Mouse (Mus musculus): ENCODE data around the gene Fdps. TPM values are rescaled to one million over a fixed set of nuclear protein-coding genes. Genes with fewer than 3 reads are reported as not detected.

Fdps gene
- 247 and 278 TPM in 2 replicates for polyA plus RNA-seq (2014; fragmentation: Nextera tagmentation; extraction: Ambion mirVana)

GRCm38 (mm10) chr3:89101812-89102494 lies at the start of gene Fdps:
Gene Fdps (minus strand): TSS chr3:89101959.
- WGBS = under 1% methylated on average over 26 of the region's 26 CpGs
- Histone ChIP-seq H3K4me2 (replicated peaks; ENCODE audit: low read depth, low read length) (peak within 1 kb of the TSS; percentile 94), H3K27me3 (ENCODE audit: control insufficient read depth, insufficient read depth, low read length) (no peaks in the 10 kb centered on the region), H3K9me3 (ENCODE audit: control insufficient read depth, low read depth, low read length) (no peaks in the 10 kb centered on the region), H3K4me3 (ENCODE audit: low read depth, low read length) (peak within 1 kb of the TSS; percentile 71), H3K9ac (replicated peaks; ENCODE audit: low read depth, low read length) (peak within 1 kb of the TSS; percentile 58), H3K27ac (ENCODE audit: low read length) (peak within 1 kb of the TSS; percentile 67; the same call in 1 of the 2 replicates), H3K4me1 (ENCODE audit: control insufficient read depth, insufficient read depth, low read length) (peaks cover 16% of the 10 kb centered on the region), H3K36me3 (ENCODE audit: control insufficient read depth, insufficient read depth, low read length) (peaks cover 16% of the 10 kb centered on the region; the same call in 1 of the 2 replicates)
- ATAC-seq (ENCODE audit: insufficient number of reproducible peaks, insufficient read depth, low FRiP score, low read depth) = peak; percentile 99

GRCm38 (mm10) chr3:89148567-89148966 lies 46.8 kb upstream of the Fdps start:
- no peak overlapping the region for H3K4me2 ChIP-seq (replicated peaks; ENCODE audit: low read depth, low read length)
- no peak overlapping the region for H3K27ac ChIP-seq (ENCODE audit: low read length)
- no peak for ATAC-seq (ENCODE audit: insufficient number of reproducible peaks, insufficient read depth, low FRiP score, low read depth)
- H3K36me3 ChIP-seq (ENCODE audit: control insufficient read depth, insufficient read depth, low read length) = no peaks in the 10 kb centered on the region
- peaks cover 5% of the 10 kb centered on the region; the same call in 1 of the 2 replicates for H3K27me3 ChIP-seq (ENCODE audit: control insufficient read depth, insufficient read depth, low read length)
- no peaks in the 10 kb centered on the region for H3K9me3 ChIP-seq (ENCODE audit: control insufficient read depth, low read depth, low read length)
- H3K4me3 ChIP-seq (ENCODE audit: low read depth, low read length) = no peak overlapping the region
- H3K9ac ChIP-seq (replicated peaks; ENCODE audit: low read depth, low read length) = no peak overlapping the region
- 68% methylated on average over 14 of the region's 14 CpGs for WGBS
- no peaks in the 10 kb centered on the region for H3K4me1 ChIP-seq (ENCODE audit: control insufficient read depth, insufficient read depth, low read length)

- no peak overlapping the region for H3K27ac ChIP-seq (ENCODE audit: low read length)
- no peaks in the 10 kb centered on the region for H3K4me1 ChIP-seq (ENCODE audit: control insufficient read depth, insufficient read depth, low read length)
- H3K36me3 ChIP-seq (ENCODE audit: control insufficient read depth, insufficient read depth, low read length) = no peaks in the 10 kb centered on the region
- peak overlapping the region; percentile 30 for H3K4me2 ChIP-seq (replicated peaks; ENCODE audit: low read depth, low read length)
- no peak for ATAC-seq (ENCODE audit: insufficient number of reproducible peaks, insufficient read depth, low FRiP score, low read depth)
- peak overlapping the region; percentile 3; the same call in 1 of the 2 replicates for H3K4me3 ChIP-seq (ENCODE audit: low read depth, low read length)
- WGBS = 9% methylated on average over 15 of the region's 15 CpGs
- no peak overlapping the region for H3K9ac ChIP-seq (replicated peaks; ENCODE audit: low read depth, low read length)
- peaks cover 5% of the 10 kb centered on the region; the same call in 1 of the 2 replicates for H3K27me3 ChIP-seq (ENCODE audit: control insufficient read depth, insufficient read depth, low read length)
- no peaks in the 10 kb centered on the region for H3K9me3 ChIP-seq (ENCODE audit: control insufficient read depth, low read depth, low read length)
These were observed 46.2 kb upstream of the Fdps start for GRCm38 (mm10) chr3:89147979-89148311.

GRCm38 (mm10) chr3:89147101-89147978 lies 45.6 kb upstream of the Fdps start:
- Histone ChIP-seq H3K9ac (replicated peaks; ENCODE audit: low read depth, low read length) (no peak overlapping the region), H3K4me2 (replicated peaks; ENCODE audit: low read depth, low read length) (peak overlapping the region; percentile 30), H3K27ac (ENCODE audit: low read length) (no peak overlapping the region), H3K4me3 (ENCODE audit: low read depth, low read length) (peak overlapping the region; percentile 3; the same call in 1 of the 2 replicates), H3K9me3 (ENCODE audit: control insufficient read depth, low read depth, low read length) (no peaks in the 10 kb centered on the region), H3K27me3 (ENCODE audit: control insufficient read depth, insufficient read depth, low read length) (peaks cover 5% of the 10 kb centered on the region; the same call in 1 of the 2 replicates), H3K4me1 (ENCODE audit: control insufficient read depth, insufficient read depth, low read length) (no peaks in the 10 kb centered on the region), H3K36me3 (ENCODE audit: control insufficient read depth, insufficient read depth, low read length) (no peaks in the 10 kb centered on the region)
- ATAC-seq (ENCODE audit: insufficient number of reproducible peaks, insufficient read depth, low FRiP score, low read depth) = peak; percentile 89
- WGBS = 22% methylated on average over 26 of the region's 26 CpGs

- Histone ChIP-seq H3K36me3 (ENCODE audit: control insufficient read depth, insufficient read depth, low read length) (no peaks in the 10 kb centered on the region), H3K27me3 (ENCODE audit: control insufficient read depth, insufficient read depth, low read length) (0 out of 2 replicates have a peak, but pooled peaks cover 5% of the 10 kb centered on the region), H3K27ac (ENCODE audit: low read length) (no peak overlapping the region), H3K4me3 (ENCODE audit: low read depth, low read length) (no peak overlapping the region), H3K4me2 (replicated peaks; ENCODE audit: low read depth, low read length) (no peak overlapping the region), H3K4me1 (ENCODE audit: control insufficient read depth, insufficient read depth, low read length) (no peaks in the 10 kb centered on the region), H3K9ac (replicated peaks; ENCODE audit: low read depth, low read length) (no peak overlapping the region), H3K9me3 (ENCODE audit: control insufficient read depth, low read depth, low read length) (no peaks in the 10 kb centered on the region)
- ATAC-seq (ENCODE audit: insufficient number of reproducible peaks, insufficient read depth, low FRiP score, low read depth) = no peak
- WGBS = 56% methylated on average over 8 of the region's 8 CpGs
These were observed 43.8 kb upstream of the Fdps start for GRCm38 (mm10) chr3:89145566-89145965.

GRCm38 (mm10) chr3:89144821-89145220 lies 43.1 kb upstream of the Fdps start:
- Histone ChIP-seq H3K27ac (ENCODE audit: low read length) (no peak overlapping the region), H3K9me3 (ENCODE audit: control insufficient read depth, low read depth, low read length) (no peaks in the 10 kb centered on the region), H3K4me2 (replicated peaks; ENCODE audit: low read depth, low read length) (no peak overlapping the region), H3K27me3 (ENCODE audit: control insufficient read depth, insufficient read depth, low read length) (0 out of 2 replicates have a peak, but pooled peaks cover 5% of the 10 kb centered on the region), H3K4me3 (ENCODE audit: low read depth, low read length) (no peak overlapping the region), H3K36me3 (ENCODE audit: control insufficient read depth, insufficient read depth, low read length) (no peaks in the 10 kb centered on the region), H3K4me1 (ENCODE audit: control insufficient read depth, insufficient read depth, low read length) (no peaks in the 10 kb centered on the region), H3K9ac (replicated peaks; ENCODE audit: low read depth, low read length) (no peak overlapping the region)
- ATAC-seq (ENCODE audit: insufficient number of reproducible peaks, insufficient read depth, low FRiP score, low read depth) = no peak
- 78% methylated on average over 10 of the region's 10 CpGs for WGBS

GRCm38 (mm10) chr3:89136365-89136764 lies 34.6 kb upstream of the Fdps start:
- H3K36me3 ChIP-seq (ENCODE audit: control insufficient read depth, insufficient read depth, low read length) = no peaks in the 10 kb centered on the region
- H3K4me1 ChIP-seq (ENCODE audit: control insufficient read depth, insufficient read depth, low read length) = no peaks in the 10 kb centered on the region
- no peak overlapping the region for H3K4me3 ChIP-seq (ENCODE audit: low read depth, low read length)
- peak; percentile 86 for ATAC-seq (ENCODE audit: insufficient number of reproducible peaks, insufficient read depth, low FRiP score, low read depth)
- WGBS = 30% methylated on average over 9 of the region's 9 CpGs
- H3K4me2 ChIP-seq (replicated peaks; ENCODE audit: low read depth, low read length) = no peak overlapping the region
- H3K27ac ChIP-seq (ENCODE audit: low read length) = no peak overlapping the region
- H3K27me3 ChIP-seq (ENCODE audit: control insufficient read depth, insufficient read depth, low read length) = no peaks in the 10 kb centered on the region
- no peaks in the 10 kb centered on the region for H3K9me3 ChIP-seq (ENCODE audit: control insufficient read depth, low read depth, low read length)
- H3K9ac ChIP-seq (replicated peaks; ENCODE audit: low read depth, low read length) = no peak overlapping the region

GRCm38 (mm10) chr3:89135958-89136357 lies 34.2 kb upstream of the Fdps start, which contains the start of gene Pklr:
Gene Pklr (plus strand): TSS chr3:89136142.
- no peak within 1 kb of the TSS for H3K4me3 ChIP-seq (ENCODE audit: low read depth, low read length)
- ATAC-seq (ENCODE audit: insufficient number of reproducible peaks, insufficient read depth, low FRiP score, low read depth) = no peak
- H3K4me1 ChIP-seq (ENCODE audit: control insufficient read depth, insufficient read depth, low read length) = no peaks in the 10 kb centered on the region
- H3K4me2 ChIP-seq (replicated peaks; ENCODE audit: low read depth, low read length) = 0 out of 2 replicates have a peak within 1 kb of the TSS, but pooled peaks have one; percentile 10
- no peak within 1 kb of the TSS for H3K27ac ChIP-seq (ENCODE audit: low read length)
- H3K9me3 ChIP-seq (ENCODE audit: control insufficient read depth, low read depth, low read length) = no peaks in the 10 kb centered on the region
- no peaks in the 10 kb centered on the region for H3K27me3 ChIP-seq (ENCODE audit: control insufficient read depth, insufficient read depth, low read length)
- WGBS = 67% methylated on average over 3 of the region's 3 CpGs
- no peak within 1 kb of the TSS for H3K9ac ChIP-seq (replicated peaks; ENCODE audit: low read depth, low read length)
- H3K36me3 ChIP-seq (ENCODE audit: control insufficient read depth, insufficient read depth, low read length) = no peaks in the 10 kb centered on the region

Measured in stomach, embryonic 14.5 days (tissue).